Mouse (Mus musculus) layer of hippocampus, adult 9-11 months (tissue): ENCODE data around the gene Tk1.
"Not testable (repeated sequence)": the region's sequence is repeated elsewhere in the genome, so short reads cannot be mapped to it uniquely, and the experiment has no call there.

Experiments used
- DNase-seq: peaks from one replicate; pipeline ENCODE4 v3.0.0; 2022

Tk1 gene

GRCm38 (mm10) chr11:117820173-117820572 is 5.7 kb downstream of the Tk1 start:
- DNase-seq: no peak

GRCm38 (mm10) chr11:117819095-117819494 is 6.8 kb downstream of the Tk1 start:
- DNase-seq: no peak

GRCm38 (mm10) chr11:117816389-117816996 is 9.4 kb downstream of the Tk1 start:
- no peak for DNase-seq

GRCm38 (mm10) chr11:117815850-117816249 is 10.0 kb downstream of the Tk1 start:
- DNase-seq: not testable (repeated sequence)

GRCm38 (mm10) chr11:117814704-117815366 is 11.1 kb downstream of the Tk1 start:
- no peak for DNase-seq

GRCm38 (mm10) chr11:117813867-117814266 is 12.0 kb downstream of the Tk1 start:
- no peak for DNase-seq

GRCm38 (mm10) chr11:117810401-117811046 is 15.4 kb downstream of the Tk1 start:
- DNase-seq: peak; percentile 82

- no peak for DNase-seq
These were observed 16.2 kb downstream of the Tk1 start, which contains the start of the genes Gm20708 and Syngr2 for GRCm38 (mm10) chr11:117809407-117810311. TSS of gene Gm20708 (plus strand) at chr11:117809668. TSS of gene Syngr2 (plus strand) at chr11:117809668.

GRCm38 (mm10) chr11:117806781-117807180 is 19.1 kb downstream of the Tk1 start:
- DNase-seq: no peak

GRCm38 (mm10) chr11:117803166-117803688 is 22.7 kb downstream of the Tk1 start:
- no peak for DNase-seq

- no peak for DNase-seq
These were observed 24.2 kb downstream of the Tk1 start for GRCm38 (mm10) chr11:117801650-117802049.

- no peak for DNase-seq
These were observed 25.9 kb downstream of the Tk1 start for GRCm38 (mm10) chr11:117800038-117800437.

- no peak for DNase-seq
These were observed 26.7 kb downstream of the Tk1 start for GRCm38 (mm10) chr11:117799174-117799573.

GRCm38 (mm10) chr11:117798160-117798541 is 27.7 kb downstream of the Tk1 start:
- DNase-seq: no peak

GRCm38 (mm10) chr11:117797511-117798159 is 28.3 kb downstream of the Tk1 start, which contains the start of gene 6030468B19Rik:
TSS of gene 6030468B19Rik (plus strand) at chr11:117797660.
- no peak for DNase-seq

GRCm38 (mm10) chr11:117796954-117797353 is 28.9 kb downstream of the Tk1 start:
- DNase-seq: no peak

GRCm38 (mm10) chr11:117794035-117794551 is 31.8 kb downstream of the Tk1 start:
- DNase-seq: no peak

GRCm38 (mm10) chr11:117792281-117792888 is 33.5 kb downstream of the Tk1 start:
- DNase-seq: no peak

- DNase-seq: no peak
These were observed 34.5 kb downstream of the Tk1 start for GRCm38 (mm10) chr11:117791441-117791761.

GRCm38 (mm10) chr11:117790703-117791440 is 35.0 kb downstream of the Tk1 start:
- DNase-seq: no peak

- peak; percentile 57 for DNase-seq
These were observed 35.6 kb downstream of the Tk1 start for GRCm38 (mm10) chr11:117790286-117790685.
